In the genomic region with DNA sequence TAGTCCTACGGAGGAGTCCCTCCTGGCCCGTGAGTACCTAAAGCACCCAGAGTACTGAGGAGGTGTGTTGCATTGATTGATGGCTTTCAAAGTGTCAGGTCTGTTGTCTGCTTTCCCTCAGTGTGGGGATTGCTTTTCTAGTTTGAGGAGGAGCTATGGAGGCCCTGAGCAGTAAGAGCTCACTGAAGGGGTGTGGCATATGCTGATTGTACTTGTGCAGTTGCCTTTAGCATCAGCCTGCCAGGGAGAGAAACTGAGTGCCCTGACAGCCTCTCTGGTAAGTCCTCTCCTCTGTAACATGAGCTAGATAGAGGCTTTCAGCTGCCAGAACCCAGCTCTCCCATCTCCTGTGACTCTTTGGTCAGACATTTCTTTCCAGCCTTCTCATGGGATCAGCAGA, we compare ENCODE assay signal across 10 mouse cellular contexts. TPM values are rescaled to one million over a fixed set of nuclear protein-coding genes. Genes with fewer than 3 reads are reported as not detected.
DNase-seq lines count a peak whose midpoint lies in the region; ATAC-seq and TF ChIP-seq lines count a peak whose summit lies in the region.
"Had no signal": no experiment of that assay in that cellular context is flagged by ENCODE, and none has a peak within 500 bp of the region (broad histone marks: within the 10 kb centered on the region; RNA-seq: fewer than 3 reads in every experiment).

No protein-coding gene starts in this region.

- ATAC-seq in lung, postnatal 0 days, result no peak
- no peak for ATAC-seq in liver, embryonic 13.5 days (ENCODE audit: low read depth)
- ATAC-seq in forebrain, embryonic 16.5 days, result no peak

- peak overlapping the region; percentile 96 for H3K27ac ChIP-seq in gastrocnemius, adult 2 months
- H3K27ac ChIP-seq in lung, postnatal 0 days (ENCODE audit: low read length), result peak overlapping the region; percentile 96
- H3K27ac ChIP-seq in liver, embryonic 13.5 days, result peak overlapping the region; percentile 91
- H3K27ac ChIP-seq in forebrain, embryonic 16.5 days (ENCODE audit: low read length), result no peak overlapping the region

- no peak overlapping the region; the same call in 1 of the 2 replicates for H3K4me3 ChIP-seq in gastrocnemius, adult 2 months
- no peak overlapping the region for H3K4me3 ChIP-seq in lung, postnatal 0 days (ENCODE audit: low read depth, low read length)
- H3K4me3 ChIP-seq in liver, embryonic 13.5 days (replicated peaks), result peak overlapping the region; percentile 65
- H3K4me3 ChIP-seq in forebrain, embryonic 16.5 days (replicated peaks; ENCODE audit: low read length), result no peak overlapping the region

- WGBS in lung, postnatal 0 days, result 50% methylated on average over 2 of the region's 2 CpGs
- 44% methylated on average over 2 of the region's 2 CpGs for WGBS in liver, embryonic 13.5 days (ENCODE audit: insufficient replicate concordance)
- 76% methylated on average over 2 of the region's 2 CpGs for WGBS in forebrain, embryonic 16.5 days

- no peak for TF ChIP-seq CTCF in gastrocnemius, adult 2 months (IDR thresholded peaks at IDR 0.05)
- TF ChIP-seq CTCF in lung, postnatal 0 days (IDR thresholded peaks at IDR 0.05), result no peak

- no peak overlapping the region for H3K4me2 ChIP-seq in lung, postnatal 0 days (replicated peaks; ENCODE audit: low read depth, low read length)
- H3K4me2 ChIP-seq in liver, embryonic 13.5 days, result peak overlapping the region; percentile 91
- H3K4me2 ChIP-seq in forebrain, embryonic 16.5 days (ENCODE audit: low read length), result no peak overlapping the region

- intact Hi-C loops in gastrocnemius, adult 2 months (cut with DNase I), result no loop called here

- no peaks in the 10 kb centered on the region for H3K27me3 ChIP-seq in lung, postnatal 0 days (replicated peaks; ENCODE audit: insufficient read depth, low read length)
- H3K27me3 ChIP-seq in liver, embryonic 13.5 days, result no peaks in the 10 kb centered on the region
- H3K27me3 ChIP-seq in forebrain, embryonic 16.5 days (replicated peaks; ENCODE audit: control insufficient read depth, insufficient read depth, low read length), result no peaks in the 10 kb centered on the region

- no peaks in the 10 kb centered on the region for H3K9me3 ChIP-seq in lung, postnatal 0 days (ENCODE audit: low read length)
- H3K9me3 ChIP-seq in liver, embryonic 13.5 days (replicated peaks), result no peaks in the 10 kb centered on the region
- no peaks in the 10 kb centered on the region for H3K9me3 ChIP-seq in forebrain, embryonic 16.5 days (ENCODE audit: control insufficient read depth, low read length)

- no peak overlapping the region for H3K9ac ChIP-seq in lung, postnatal 0 days (replicated peaks; ENCODE audit: low read depth)
- H3K9ac ChIP-seq in liver, embryonic 13.5 days, result peak overlapping the region; percentile 31
- no peak overlapping the region for H3K9ac ChIP-seq in forebrain, embryonic 16.5 days (replicated peaks; ENCODE audit: low read depth, low read length)

- TF ChIP-seq EP300 in lung, postnatal 0 days (IDR thresholded peaks at IDR 0.05), result no peak

- H3K4me1 ChIP-seq in lung, postnatal 0 days (ENCODE audit: insufficient read depth, low read depth, low read length), result peaks cover 36% of the 10 kb centered on the region
- H3K4me1 ChIP-seq in liver, embryonic 13.5 days (replicated peaks), result peaks cover 88% of the 10 kb centered on the region
- peaks cover 31% of the 10 kb centered on the region for H3K4me1 ChIP-seq in forebrain, embryonic 16.5 days (replicated peaks; ENCODE audit: control insufficient read depth, insufficient read depth, low read length)

- no peaks in the 10 kb centered on the region for H3K36me3 ChIP-seq in lung, postnatal 0 days (ENCODE audit: insufficient read depth, low read length)
- peaks cover 4% of the 10 kb centered on the region; the same call in 1 of the 2 replicates for H3K36me3 ChIP-seq in liver, embryonic 13.5 days
- no peaks in the 10 kb centered on the region for H3K36me3 ChIP-seq in forebrain, embryonic 16.5 days (ENCODE audit: control insufficient read depth, insufficient read depth)

- no peak for DNase-seq in gastrocnemius, adult 2 months
- DNase-seq in gastrocnemius, adult 18-20 months (ENCODE audit: low spot score), result no peak
- DNase-seq in lung, postnatal 0 days (ENCODE audit: low spot score), result no peak
- DNase-seq in lung, postnatal 14 days, result no peak
- DNase-seq in liver, embryonic 13.5 days, result peak; percentile 19
- DNase-seq in thymus, postnatal 14 days, result peak; percentile 66
- DNase-seq in left cerebral cortex, adult 9 months (ENCODE audit: low spot score in 2 of 2), result no peak
- DNase-seq: adrenal gland, postnatal 10 days; kidney, adult 18-20 months had no signal

RNA-seq across cellular contexts. Expression of a gene that starts 3.3 kb away (rescaled TPM):
- 10 to 100 TPM; 42.0 to 48.0 TPM for total RNA-seq in gastrocnemius, adult 2 months (2021)
- 10 to 100 TPM; 41.0 to 49.9 TPM for total RNA-seq in gastrocnemius, adult 18-20 months (2021)
- polyA plus RNA-seq in lung, postnatal 0 days (2015; fragmentation: Nextera tagmentation; extraction: Ambion mirVana), result 90.2 and 94.5 TPM in 2 replicates
- 32.0 and 32.6 TPM in 2 replicates for polyA plus RNA-seq in liver, embryonic 13.5 days (2015; fragmentation: Nextera tagmentation; extraction: Ambion mirVana)
- 28.0 and 31.8 TPM in 2 replicates for polyA plus RNA-seq in forebrain, embryonic 16.5 days (2015; fragmentation: Nextera tagmentation; extraction: Ambion mirVana)

RNA-seq across cellular contexts. Expression of a gene that starts 30.8 kb away (rescaled TPM):
- not detected for total RNA-seq in gastrocnemius, adult 2 months (2021)
- total RNA-seq in gastrocnemius, adult 18-20 months (2021), result under 1 TPM in 1 of 2 experiments, not detected in 1; 0.09 TPM
- not detected in 2 replicates for polyA plus RNA-seq in lung, postnatal 0 days (2015; fragmentation: Nextera tagmentation; extraction: Ambion mirVana)
- not detected in 2 replicates for polyA plus RNA-seq in liver, embryonic 13.5 days (2015; fragmentation: Nextera tagmentation; extraction: Ambion mirVana)
- not detected in 2 replicates for polyA plus RNA-seq in forebrain, embryonic 16.5 days (2015; fragmentation: Nextera tagmentation; extraction: Ambion mirVana)
- total RNA-seq: adrenal gland, postnatal 10 days had no signal

RNA-seq across cellular contexts. Expression of a gene that starts 37.8 kb away (rescaled TPM):
- total RNA-seq in gastrocnemius, adult 2 months (2021), result not detected
- total RNA-seq in gastrocnemius, adult 18-20 months (2021), result not detected
- 0.05 TPM in 1 of 2 replicates, not detected in the other for polyA plus RNA-seq in lung, postnatal 0 days (2015; fragmentation: Nextera tagmentation; extraction: Ambion mirVana)
- polyA plus RNA-seq in liver, embryonic 13.5 days (2015; fragmentation: Nextera tagmentation; extraction: Ambion mirVana), result not detected in 2 replicates
- polyA plus RNA-seq in forebrain, embryonic 16.5 days (2015; fragmentation: Nextera tagmentation; extraction: Ambion mirVana), result not detected in 2 replicates
- total RNA-seq: adrenal gland, postnatal 10 days had no signal

RNA-seq across cellular contexts. Expression of a gene that starts 44.2 kb away (rescaled TPM):
- total RNA-seq in gastrocnemius, adult 2 months (2021), result 10 to 100 TPM; 25.8 to 32.6 TPM
- total RNA-seq in gastrocnemius, adult 18-20 months (2021), result 10 to 100 TPM; 27.4 to 28.3 TPM
- polyA plus RNA-seq in lung, postnatal 0 days (2015; fragmentation: Nextera tagmentation; extraction: Ambion mirVana), result 19.6 and 21.5 TPM in 2 replicates
- 10.7 and 14.2 TPM in 2 replicates for polyA plus RNA-seq in liver, embryonic 13.5 days (2015; fragmentation: Nextera tagmentation; extraction: Ambion mirVana)
- 59.1 and 64.9 TPM in 2 replicates for polyA plus RNA-seq in forebrain, embryonic 16.5 days (2015; fragmentation: Nextera tagmentation; extraction: Ambion mirVana)

RNA-seq across cellular contexts. Expression of a gene that starts 57.3 kb away (rescaled TPM):
- not detected for total RNA-seq in gastrocnemius, adult 2 months (2021)
- total RNA-seq in gastrocnemius, adult 18-20 months (2021), result not detected
- not detected in 2 replicates for polyA plus RNA-seq in lung, postnatal 0 days (2015; fragmentation: Nextera tagmentation; extraction: Ambion mirVana)
- not detected in 2 replicates for polyA plus RNA-seq in liver, embryonic 13.5 days (2015; fragmentation: Nextera tagmentation; extraction: Ambion mirVana)
- polyA plus RNA-seq in forebrain, embryonic 16.5 days (2015; fragmentation: Nextera tagmentation; extraction: Ambion mirVana), result not detected in 2 replicates
- total RNA-seq: adrenal gland, postnatal 10 days had no signal

Comparison
In these comparisons a context has a peak if more than half of its experiments do, and no peak if none do; other contexts are left out.
1. DNase-seq: peak in liver, embryonic 13.5 days (single experiment) and thymus, postnatal 14 days (single experiment); none in gastrocnemius, adult 2 months (single experiment), gastrocnemius, adult 18-20 months (single experiment), lung, postnatal 0 days (single experiment), lung, postnatal 14 days (single experiment) and left cerebral cortex, adult 9 months (0 of 2).